Comparison of ENCODE assay signal across 26 mouse cellular contexts in the genomic region with DNA sequence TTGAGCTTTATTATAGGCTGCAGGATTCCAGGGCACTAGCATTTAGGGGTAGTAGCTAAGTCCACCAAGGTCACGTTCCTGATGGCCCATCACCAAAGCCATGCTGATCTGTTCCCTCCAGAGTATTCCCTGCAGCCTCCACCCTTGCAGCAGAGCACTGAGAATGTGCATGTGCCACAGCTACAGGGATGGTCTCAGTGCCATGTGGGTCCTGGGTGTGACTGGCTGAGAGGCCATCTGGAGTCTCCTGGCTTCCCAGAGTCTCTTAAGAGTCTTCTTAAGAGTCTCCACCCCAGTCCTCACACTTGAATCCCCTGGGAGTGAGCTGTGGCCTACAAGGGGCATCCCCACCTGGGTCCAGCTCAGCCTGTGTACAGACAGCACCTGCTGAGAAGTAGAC. TPM values are rescaled to one million over a fixed set of nuclear protein-coding genes. Genes with fewer than 3 reads are reported as not detected.
"Had no signal": no experiment of that assay in that cellular context is flagged by ENCODE, and none has a peak within 500 bp of the region (broad histone marks: within the 10 kb centered on the region; RNA-seq: fewer than 3 reads in every experiment).

No protein-coding gene starts in this region.

- H3K9me3 ChIP-seq: limb, embryonic 10.5 days; limb, embryonic 13.5 days; liver, embryonic 12.5 days; liver, embryonic 15.5 days; megakaryocyte, embryonic 14.5 days; midbrain, embryonic 10.5 days; midbrain, embryonic 13.5 days; neural tube, embryonic 13.5 days had no signal

- H3K4me3 ChIP-seq: layer of hippocampus, adult 2 months; limb, embryonic 10.5 days; limb, embryonic 13.5 days; liver, embryonic 12.5 days; liver, embryonic 15.5 days; megakaryocyte, embryonic 14.5 days; midbrain, embryonic 10.5 days; midbrain, embryonic 13.5 days; myocyte; neural tube, embryonic 13.5 days had no signal

- H3K4me2 ChIP-seq: limb, embryonic 13.5 days; liver, embryonic 12.5 days; liver, embryonic 15.5 days; midbrain, embryonic 13.5 days; neural tube, embryonic 13.5 days had no signal

- DNase-seq: layer of hippocampus, adult 9-11 months; liver; lung, adult 2 months; lung, postnatal 36 days; retina, postnatal 1 day; thymus, adult 18-20 months; thymus, postnatal 36 days had no signal

- H3K36me3 ChIP-seq: limb, embryonic 10.5 days; limb, embryonic 13.5 days; liver, embryonic 12.5 days; liver, embryonic 15.5 days; midbrain, embryonic 10.5 days; midbrain, embryonic 13.5 days; neural tube, embryonic 13.5 days had no signal

- H3K27ac ChIP-seq: kidney, postnatal 0 days; layer of hippocampus, adult 2 months; limb, embryonic 10.5 days; limb, embryonic 13.5 days; liver, embryonic 12.5 days; liver, embryonic 15.5 days; midbrain, embryonic 10.5 days; midbrain, embryonic 13.5 days; neural tube, embryonic 13.5 days had no signal

- H3K4me1 ChIP-seq: limb, embryonic 13.5 days; liver, embryonic 12.5 days; liver, embryonic 15.5 days; megakaryocyte, embryonic 14.5 days; midbrain, embryonic 13.5 days; neural tube, embryonic 13.5 days had no signal

- ATAC-seq: liver, embryonic 12.5 days; midbrain, embryonic 13.5 days; midbrain, embryonic 16.5 days had no signal

- H3K9ac ChIP-seq: limb, embryonic 13.5 days; liver, embryonic 12.5 days; liver, embryonic 15.5 days; midbrain, embryonic 13.5 days; neural tube, embryonic 13.5 days had no signal

- H3K27me3 ChIP-seq: limb, embryonic 13.5 days; liver, embryonic 15.5 days; midbrain, embryonic 13.5 days; neural tube, embryonic 13.5 days had no signal

RNA-seq across cellular contexts. Expression of a gene that starts 4.8 kb away (rescaled TPM):
- polyA plus RNA-seq: kidney, embryonic 14.5 days; kidney, postnatal 0 days; large intestine, adult 2 months; limb, embryonic 10.5 days; limb, embryonic 13.5 days; liver, embryonic 12.5 days; liver, embryonic 15.5 days; lung, adult 2 months; midbrain, embryonic 10.5 days; midbrain, embryonic 13.5 days; midbrain, embryonic 16.5 days; myocyte; neural tube, embryonic 13.5 days; small intestine, adult 2 months; spleen, adult 2 months; stomach, embryonic 16.5 days; testis, adult 2 months; urinary bladder, adult 2 months had no signal

RNA-seq across cellular contexts. Expression of a gene that starts 9.2 kb away (rescaled TPM):
- polyA plus RNA-seq: liver, embryonic 12.5 days had no signal
